Mouse (Mus musculus) kidney, postnatal 0 days (tissue): ENCODE measurements at regions not wholly inside any gene's neighbourhood (a gene's known extent, or its start where the extent isn't known, plus 50 kb on each side); places are given as distances from the start of the nearest gene placed in this dataset.

ENCODE experiments used
- ATAC-seq: fragments of 200-750 bp; cut with Nextera tagmentation; replicated peaks from 2 replicates; pipeline ENCODE4 v1.8.0; 2017; ENCODE audit warnings: low read depth, moderate number of reproducible peaks, moderate TSS enrichment, moderate library complexity; ENCODE audit not compliant: low FRiP score
- DNase-seq: peaks from one replicate; pipeline ENCODE4 v3.0.0-alpha.2; 2016; ENCODE audit warnings: low spot score
- H3K27ac ChIP-seq: fragments of 300-500 bp; sonication (generic); 2 replicates; pipeline ENCODE4 v1.5.1; 2014; ENCODE audit warnings: mild to moderate bottlenecking
- H3K27me3 ChIP-seq: fragments of 300-500 bp; sonication (generic); 2 replicates; pipeline ENCODE4 v1.6.1; 2014; ENCODE audit warnings: low read length, mixed read lengths; ENCODE audit not compliant: insufficient read depth
- H3K36me3 ChIP-seq: fragments of 300-500 bp; sonication (generic); 2 replicates; pipeline ENCODE4 v1.6.1; 2014; ENCODE audit warnings: low read length, mixed read lengths; ENCODE audit not compliant: insufficient read depth
- H3K4me1 ChIP-seq: fragments of 300-500 bp; sonication (generic); replicated peaks from 2 replicates; pipeline ENCODE4 v1.6.1; 2014; ENCODE audit warnings: antibody characterized with exemption, low read length, mixed read lengths; ENCODE audit not compliant: insufficient read depth
- H3K4me2 ChIP-seq: fragments of 300-500 bp; sonication (generic); 2 replicates; pipeline ENCODE4 v1.6.1; 2014; ENCODE audit warnings: mild to moderate bottlenecking, low read length, moderate library complexity, mixed read lengths
- H3K4me3 ChIP-seq: fragments of 300-500 bp; sonication (generic); replicated peaks from 2 replicates; pipeline ENCODE4 v1.5.1; 2014; ENCODE audit warnings: low read depth, low read length
- H3K9ac ChIP-seq: fragments of 300-500 bp; sonication (generic); 2 replicates; pipeline ENCODE4 v1.6.1; 2014; ENCODE audit warnings: low read depth, low read length
- H3K9me3 ChIP-seq: fragments of 300-500 bp; sonication (generic); replicated peaks from 2 replicates; pipeline ENCODE4 v1.6.1; 2016; ENCODE audit warnings: low read length, inconsistent platforms, mixed read lengths
- CTCF ChIP-seq: IDR thresholded peaks from 2 replicates; pipeline ENCODE4 v1.5.1; 2016; ENCODE audit warnings: antibody characterized with exemption, low read depth, mild to moderate bottlenecking, moderate library complexity
- WGBS: fragments of 180-500 bp; shearing (Covaris S2); extraction: QIAGEN DNeasy Blood & Tissue Kit; methylation state at CpG from one replicate; pipeline ENCODE4 v1.1.7; 2014; 5-methylcytosine and 5-hydroxymethylcytosine counted together

GRCm38 (mm10) chr2:46655289-46655688 is 1538.1 kb upstream of the Zeb2 start:
- no peak overlapping the region for H3K4me3 ChIP-seq
- 93% methylated on average over 1 of the region's 1 CpGs for WGBS
- H3K27ac ChIP-seq: no peak overlapping the region
- no peak overlapping the region for H3K9ac ChIP-seq
- DNase-seq (no peak), ATAC-seq (no peak)
- TF ChIP-seq CTCF: no peak
- H3K4me1 ChIP-seq: no peaks in the 10 kb centered on the region
- no peaks in the 10 kb centered on the region for H3K27me3 ChIP-seq
- H3K9me3 ChIP-seq: no peaks in the 10 kb centered on the region
- no peaks in the 10 kb centered on the region for H3K36me3 ChIP-seq
- H3K4me2 ChIP-seq: no peak overlapping the region

- no peak overlapping the region for H3K4me3 ChIP-seq
- no peak for ATAC-seq
These were observed 1535.4 kb upstream of the Zeb2 start for GRCm38 (mm10) chr2:46652616-46653015.

GRCm38 (mm10) chr2:46646366-46646765 is 1529.2 kb upstream of the Zeb2 start:
- WGBS: 78% methylated on average over 2 of the region's 2 CpGs
- Histone ChIP-seq H3K36me3 (no peaks in the 10 kb centered on the region), H3K9me3 (no peaks in the 10 kb centered on the region), H3K4me2 (no peak overlapping the region), H3K27me3 (no peaks in the 10 kb centered on the region), H3K9ac (no peak overlapping the region), H3K4me1 (no peaks in the 10 kb centered on the region), H3K4me3 (no peak overlapping the region), H3K27ac (no peak overlapping the region)
- ATAC-seq: no peak
- DNase-seq: no peak
- TF ChIP-seq CTCF: no peak

More at GRCm38 (mm10) chr2:46652616-46653015, 1535.4 kb upstream of the Zeb2 start:
- TF ChIP-seq CTCF: no peak
- Histone ChIP-seq H3K36me3 (no peaks in the 10 kb centered on the region), H3K9ac (no peak overlapping the region), H3K27ac (no peak overlapping the region), H3K9me3 (no peaks in the 10 kb centered on the region), H3K27me3 (no peaks in the 10 kb centered on the region), H3K4me1 (no peaks in the 10 kb centered on the region), H3K4me2 (no peak overlapping the region)
- no peak for DNase-seq
- 76% methylated on average over 1 of the region's 1 CpGs for WGBS

DNA sequence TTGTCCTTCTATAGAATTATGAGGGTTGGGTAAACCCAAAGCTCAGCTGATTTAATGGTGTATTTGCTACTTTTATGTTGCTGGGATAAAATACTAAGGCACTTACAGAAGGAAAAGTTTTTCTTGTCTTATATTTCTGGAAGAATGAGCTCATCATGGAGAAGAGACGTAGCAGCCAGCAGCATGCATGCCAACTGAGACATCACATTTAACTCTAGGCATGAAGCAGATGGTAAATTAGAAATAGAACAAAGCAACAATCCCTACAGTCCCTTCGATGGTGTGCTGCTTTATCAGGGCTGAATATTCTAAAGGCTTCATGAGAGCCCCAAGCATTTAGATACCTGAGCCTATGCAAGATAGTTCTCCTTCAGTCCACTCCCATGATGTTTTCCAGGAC is 1492.0 kb upstream of the Zeb2 start:
- ATAC-seq (no peak), DNase-seq (no peak)
- Histone ChIP-seq H3K36me3 (no peaks in the 10 kb centered on the region), H3K4me2 (no peak overlapping the region), H3K9ac (no peak overlapping the region), H3K27ac (no peak overlapping the region), H3K27me3 (no peaks in the 10 kb centered on the region), H3K9me3 (no peaks in the 10 kb centered on the region), H3K4me1 (no peaks in the 10 kb centered on the region), H3K4me3 (no peak overlapping the region)
- TF ChIP-seq CTCF: no peak
- WGBS: 74% methylated on average over 2 of the region's 2 CpGs

DNA sequence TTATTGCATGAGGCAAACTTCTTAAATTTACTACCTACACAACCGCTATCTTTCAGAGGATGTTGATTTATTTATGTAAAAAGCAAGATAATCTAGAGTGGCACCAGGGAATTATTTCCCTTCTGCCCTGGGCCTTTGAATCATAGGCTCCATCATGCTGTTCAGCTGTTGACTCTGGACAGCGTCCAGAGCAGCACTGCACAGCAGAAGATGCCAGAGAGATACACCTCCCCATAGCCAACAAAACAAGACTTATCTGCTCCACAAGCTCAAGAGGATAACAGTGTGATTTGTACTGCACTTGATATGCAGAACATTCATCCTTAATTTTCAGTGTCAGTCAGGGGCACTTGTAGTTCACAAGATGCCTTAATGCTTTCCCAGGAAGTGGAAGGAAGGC is 1464.6 kb upstream of the Zeb2 start:
- DNase-seq (peak; percentile 2), ATAC-seq (no peak)
- Histone ChIP-seq H3K4me2 (no peak overlapping the region), H3K9ac (no peak overlapping the region), H3K4me1 (no peaks in the 10 kb centered on the region), H3K9me3 (no peaks in the 10 kb centered on the region), H3K36me3 (no peaks in the 10 kb centered on the region), H3K27me3 (no peaks in the 10 kb centered on the region), H3K27ac (no peak overlapping the region), H3K4me3 (no peak overlapping the region)
- 46% methylated on average over 2 of the region's 2 CpGs for WGBS
- no peak for TF ChIP-seq CTCF

DNA sequence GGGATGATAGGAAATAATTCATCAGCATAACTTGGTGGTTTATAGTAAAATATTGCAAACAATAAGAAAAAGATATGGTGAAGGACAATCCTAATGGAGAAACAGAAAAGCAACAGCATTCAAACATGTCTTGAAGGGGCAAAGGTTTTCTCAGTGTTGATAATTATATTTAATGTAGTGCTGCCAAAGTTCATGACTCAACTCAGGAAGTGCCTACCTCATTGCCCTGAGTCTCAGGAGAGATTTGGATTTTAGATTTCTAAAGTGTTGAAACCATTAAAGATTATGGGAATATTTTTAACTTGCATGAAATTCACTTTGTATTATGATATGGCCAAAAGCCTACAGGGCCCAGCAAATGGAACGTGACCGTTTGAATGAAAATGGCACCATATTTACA is 1453.2 kb upstream of the Zeb2 start:
- no peaks in the 10 kb centered on the region for H3K9me3 ChIP-seq

DNA sequence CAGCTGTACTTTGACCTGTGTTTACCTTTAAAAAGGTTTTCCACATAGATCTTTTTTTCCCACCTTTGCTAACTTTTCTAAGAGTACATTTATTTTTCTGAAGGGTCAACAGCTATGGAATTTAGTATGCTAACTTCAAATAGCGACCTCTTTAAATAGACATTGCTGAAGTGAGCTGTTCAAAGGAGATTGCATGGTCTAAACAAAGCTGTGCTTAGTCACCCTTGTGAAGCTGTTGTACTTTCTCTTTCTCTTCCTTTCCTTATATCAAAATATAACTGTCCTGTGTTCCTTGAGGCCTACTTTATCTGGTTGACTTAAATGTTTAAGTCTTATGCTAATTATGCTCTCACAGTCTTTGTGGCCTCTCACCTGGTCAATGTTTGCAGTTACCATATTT is 1416.2 kb upstream of the Zeb2 start:
- no peak for TF ChIP-seq CTCF
- no peaks in the 10 kb centered on the region for H3K4me1 ChIP-seq
- DNase-seq (no peak), ATAC-seq (no peak)
- no peaks in the 10 kb centered on the region for H3K36me3 ChIP-seq
- no peaks in the 10 kb centered on the region for H3K9me3 ChIP-seq
- no peak overlapping the region for H3K27ac ChIP-seq
- no peak overlapping the region for H3K4me2 ChIP-seq
- no peaks in the 10 kb centered on the region for H3K27me3 ChIP-seq
- H3K9ac ChIP-seq: no peak overlapping the region
- no peak overlapping the region for H3K4me3 ChIP-seq
- 69% methylated on average over 1 of the region's 1 CpGs for WGBS

More for the DNA sequence above, 1453.2 kb upstream of the Zeb2 start:
- H3K4me3 ChIP-seq: no peak overlapping the region
- 94% methylated on average over 2 of the region's 2 CpGs for WGBS
- no peaks in the 10 kb centered on the region for H3K36me3 ChIP-seq
- DNase-seq: no peak
- ATAC-seq: no peak
- no peak for TF ChIP-seq CTCF
- H3K4me2 ChIP-seq: no peak overlapping the region
- H3K27ac ChIP-seq: no peak overlapping the region
- no peaks in the 10 kb centered on the region for H3K4me1 ChIP-seq
- no peaks in the 10 kb centered on the region for H3K27me3 ChIP-seq
- no peak overlapping the region for H3K9ac ChIP-seq
